Mouse (Mus musculus): ENCODE measurements around the gene Cfap46. TPM values are rescaled to one million over a fixed set of nuclear protein-coding genes. Genes with fewer than 3 reads are reported as not detected.

The Cfap46 gene
- polyA plus RNA-seq, 1 experiment from 2014 or later, result 0.26 TPM

DNA sequence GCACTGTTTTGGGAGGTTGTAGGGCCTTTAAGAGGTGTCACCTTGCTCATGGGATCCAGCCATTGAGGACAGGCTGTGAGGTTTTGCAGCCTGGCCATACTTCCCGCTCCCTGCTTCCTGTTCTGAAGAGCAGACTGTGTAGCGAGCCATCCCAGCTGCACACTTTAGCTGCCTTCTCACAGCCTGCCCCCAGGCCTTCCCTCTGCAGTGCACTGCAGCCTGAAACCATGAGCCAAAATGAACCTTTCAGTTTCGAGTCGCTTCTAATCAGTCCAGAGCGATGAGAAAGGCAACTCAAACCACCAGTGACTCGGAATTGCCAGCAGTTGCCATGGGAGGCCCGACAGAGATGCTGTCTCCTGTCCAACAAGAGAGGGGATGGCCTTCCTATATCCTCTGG is 33.9 kb downstream of the Cfap46 start:
- Histone ChIP-seq H3K4me3 (no peak overlapping the region), H3K27ac (no peak overlapping the region), H3K4me1 (no peaks in the 10 kb centered on the region), H3K36me3 (no peaks in the 10 kb centered on the region), H3K4me2 (replicated peaks) (no peak overlapping the region), H3K9me3 (no peaks in the 10 kb centered on the region), H3K9ac (no peak overlapping the region), H3K27me3 (no peaks in the 10 kb centered on the region)
- 62% methylated on average over 7 of the region's 7 CpGs for WGBS
- ATAC-seq (ENCODE audit: insufficient number of reproducible peaks, insufficient read depth, low FRiP score, low TSS enrichment), result no peak

GRCm38 (mm10) chr7:139648107-139648824 is 35.4 kb downstream of the Cfap46 start:
- no peak for ATAC-seq (ENCODE audit: insufficient number of reproducible peaks, insufficient read depth, low FRiP score, low TSS enrichment)
- no peaks in the 10 kb centered on the region for H3K4me1 ChIP-seq
- no peak overlapping the region for H3K9ac ChIP-seq

GRCm38 (mm10) chr7:139633393-139633792 is 50.2 kb downstream of the Cfap46 start:
- H3K4me1 ChIP-seq, result no peaks in the 10 kb centered on the region
- H3K4me2 ChIP-seq (replicated peaks), result no peak overlapping the region
- no peak overlapping the region for H3K9ac ChIP-seq
- no peak overlapping the region for H3K4me3 ChIP-seq
- no peaks in the 10 kb centered on the region for H3K9me3 ChIP-seq
- peaks cover 9% of the 10 kb centered on the region for H3K27me3 ChIP-seq
- no peak overlapping the region for H3K27ac ChIP-seq
- WGBS, result 89% methylated on average over 2 of the region's 2 CpGs
- ATAC-seq (ENCODE audit: insufficient number of reproducible peaks, insufficient read depth, low FRiP score, low TSS enrichment), result no peak
- H3K36me3 ChIP-seq, result no peaks in the 10 kb centered on the region

More at GRCm38 (mm10) chr7:139648107-139648824, 35.4 kb downstream of the Cfap46 start:
- Histone ChIP-seq H3K27me3 (no peaks in the 10 kb centered on the region), H3K27ac (no peak overlapping the region), H3K9me3 (no peaks in the 10 kb centered on the region), H3K4me2 (replicated peaks) (no peak overlapping the region), H3K36me3 (no peaks in the 10 kb centered on the region), H3K4me3 (no peak overlapping the region)
- WGBS, result 39% methylated on average over 10 of the region's 10 CpGs

DNA sequence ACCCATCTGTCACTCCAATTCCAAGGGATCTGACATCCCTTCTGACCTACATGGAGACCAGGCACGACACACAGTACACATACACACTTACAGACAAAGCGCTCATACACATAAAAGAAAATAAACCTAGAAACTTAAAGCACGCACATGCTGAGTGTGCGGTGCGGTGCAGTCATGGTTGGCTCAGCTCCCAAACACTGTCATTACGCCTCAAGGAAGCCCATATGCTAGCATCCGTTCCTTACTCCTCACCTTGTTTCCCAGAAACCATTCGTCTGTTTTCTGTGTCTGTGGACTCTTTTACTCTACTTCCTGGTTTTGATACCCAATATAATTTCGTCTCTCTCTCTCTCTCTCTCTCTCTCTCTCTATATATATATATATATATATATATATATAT is 58.5 kb downstream of the Cfap46 start:
- no peaks in the 10 kb centered on the region for H3K27me3 ChIP-seq
- H3K4me1 ChIP-seq, result no peaks in the 10 kb centered on the region
- no peak overlapping the region for H3K4me3 ChIP-seq
- H3K36me3 ChIP-seq, result no peaks in the 10 kb centered on the region
- H3K9me3 ChIP-seq, result no peaks in the 10 kb centered on the region
- no peak overlapping the region for H3K27ac ChIP-seq
- H3K4me2 ChIP-seq (replicated peaks), result no peak overlapping the region
- no peak for ATAC-seq (ENCODE audit: insufficient number of reproducible peaks, insufficient read depth, low FRiP score, low TSS enrichment)
- WGBS, result 86% methylated on average over 9 of the region's 9 CpGs
- no peak overlapping the region for H3K9ac ChIP-seq

GRCm38 (mm10) chr7:139622568-139622967 is 61.0 kb downstream of the Cfap46 start:
- no peak overlapping the region for H3K27ac ChIP-seq
- H3K4me3 ChIP-seq, result no peak overlapping the region
- H3K9me3 ChIP-seq, result no peaks in the 10 kb centered on the region
- no peak overlapping the region for H3K9ac ChIP-seq
- H3K4me1 ChIP-seq, result no peaks in the 10 kb centered on the region
- H3K27me3 ChIP-seq, result no peaks in the 10 kb centered on the region
- no peak overlapping the region for H3K4me2 ChIP-seq (replicated peaks)
- ATAC-seq (ENCODE audit: insufficient number of reproducible peaks, insufficient read depth, low FRiP score, low TSS enrichment), result no peak
- 85% methylated on average over 13 of the region's 13 CpGs for WGBS
- no peaks in the 10 kb centered on the region for H3K36me3 ChIP-seq

DNA sequence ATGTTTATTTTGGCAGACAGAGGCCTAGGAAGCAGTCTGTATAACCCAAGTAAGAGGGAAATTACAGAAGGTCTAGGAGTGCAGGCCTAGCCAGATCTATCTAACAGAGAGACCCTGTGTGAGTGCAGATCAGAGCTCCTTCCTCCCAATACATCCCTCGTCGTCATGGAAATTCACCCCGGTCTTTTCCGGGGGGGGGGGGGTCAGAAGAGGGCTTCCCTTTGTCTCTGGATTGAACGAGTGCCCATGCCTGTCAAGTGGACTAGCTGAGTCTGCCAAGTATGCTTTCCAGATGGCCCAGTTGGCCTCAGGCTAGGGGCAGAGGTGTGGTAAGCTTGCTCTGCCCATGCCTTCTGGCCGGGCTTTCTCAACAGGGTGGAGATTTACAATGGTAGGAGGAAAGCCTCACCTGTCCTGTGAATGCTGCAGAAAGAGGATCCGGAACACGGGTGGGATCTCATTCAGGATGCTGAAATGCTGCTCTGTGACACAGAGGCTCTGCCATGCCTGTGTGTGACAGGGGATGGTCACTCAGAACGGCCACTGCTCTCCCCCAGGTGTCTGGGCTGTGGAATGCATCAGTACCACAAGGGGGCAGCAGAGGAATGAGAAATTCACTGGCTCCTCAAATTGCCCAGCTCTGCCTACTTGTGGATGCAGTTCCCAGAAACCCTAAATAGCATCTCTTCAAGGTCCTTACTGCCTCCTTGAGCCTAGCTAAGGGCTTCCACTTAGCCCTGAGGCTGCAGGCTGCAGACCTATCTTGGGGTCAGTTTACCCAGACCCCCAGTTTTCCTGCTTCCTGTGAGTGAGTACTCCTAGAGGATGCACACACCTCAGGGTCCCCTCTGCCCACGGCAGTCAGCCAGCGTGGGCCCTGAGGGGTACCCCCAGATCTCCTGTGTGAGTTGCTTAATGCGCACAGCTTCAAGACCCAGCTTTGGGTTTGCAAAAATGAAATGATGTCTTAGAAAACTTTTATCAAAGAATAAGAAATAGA is 67.5 kb downstream of the Cfap46 start:
- H3K27me3 ChIP-seq, result no peaks in the 10 kb centered on the region
- H3K27ac ChIP-seq, result no peak overlapping the region
- ATAC-seq (ENCODE audit: insufficient number of reproducible peaks, insufficient read depth, low FRiP score, low TSS enrichment), result no peak
- no peak overlapping the region for H3K9ac ChIP-seq
- H3K36me3 ChIP-seq, result no peaks in the 10 kb centered on the region
- no peak overlapping the region for H3K4me2 ChIP-seq (replicated peaks)
- no peaks in the 10 kb centered on the region for H3K9me3 ChIP-seq
- no peaks in the 10 kb centered on the region for H3K4me1 ChIP-seq
- H3K4me3 ChIP-seq, result no peak overlapping the region
- WGBS, result 47% methylated on average over 12 of the region's 12 CpGs

DNA sequence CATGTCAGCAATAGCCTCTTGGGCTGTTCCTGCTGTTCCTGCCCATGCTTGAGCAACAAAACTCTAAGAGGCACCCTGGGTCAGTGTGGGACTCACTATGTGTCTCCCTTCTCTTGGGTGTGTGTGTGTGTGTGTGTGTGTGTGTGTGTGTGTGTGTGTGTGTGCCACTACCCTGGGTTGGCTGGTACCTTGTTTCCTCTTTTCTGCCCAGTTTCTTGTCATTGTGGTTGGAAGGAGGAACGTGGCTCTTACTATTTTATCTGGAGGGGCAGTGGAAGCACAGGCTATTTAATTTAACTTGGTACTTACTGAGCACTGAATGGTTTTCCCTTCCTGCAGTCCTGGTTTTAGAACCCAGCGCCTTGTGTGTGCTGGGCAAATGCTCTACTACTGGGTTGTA is 73.3 kb downstream of the Cfap46 start:
- H3K4me2 ChIP-seq (replicated peaks), result no peak overlapping the region
- H3K36me3 ChIP-seq, result no peaks in the 10 kb centered on the region
- 81% methylated on average over 2 of the region's 2 CpGs for WGBS
- ATAC-seq (ENCODE audit: insufficient number of reproducible peaks, insufficient read depth, low FRiP score, low TSS enrichment), result no peak
- no peak overlapping the region for H3K9ac ChIP-seq
- H3K27me3 ChIP-seq, result no peaks in the 10 kb centered on the region
- H3K27ac ChIP-seq, result no peak overlapping the region
- H3K4me3 ChIP-seq, result no peak overlapping the region
- H3K4me1 ChIP-seq, result no peaks in the 10 kb centered on the region
- no peaks in the 10 kb centered on the region for H3K9me3 ChIP-seq

- WGBS, result 59% methylated on average over 6 of the region's 6 CpGs
- no peak overlapping the region for H3K9ac ChIP-seq
- no peaks in the 10 kb centered on the region for H3K36me3 ChIP-seq
- no peak overlapping the region for H3K27ac ChIP-seq
- no peaks in the 10 kb centered on the region for H3K9me3 ChIP-seq
- H3K4me1 ChIP-seq, result no peaks in the 10 kb centered on the region
- H3K27me3 ChIP-seq, result no peaks in the 10 kb centered on the region
- no peak for ATAC-seq (ENCODE audit: insufficient number of reproducible peaks, insufficient read depth, low FRiP score, low TSS enrichment)
- no peak overlapping the region for H3K4me2 ChIP-seq (replicated peaks)
- H3K4me3 ChIP-seq, result no peak overlapping the region
These were observed 87.8 kb downstream of the Cfap46 start for GRCm38 (mm10) chr7:139595862-139596261.

- Histone ChIP-seq H3K4me2 (replicated peaks) (no peak overlapping the region), H3K9me3 (no peaks in the 10 kb centered on the region), H3K4me3 (no peak overlapping the region), H3K27me3 (no peaks in the 10 kb centered on the region), H3K36me3 (no peaks in the 10 kb centered on the region), H3K27ac (no peak overlapping the region), H3K4me1 (no peaks in the 10 kb centered on the region), H3K9ac (no peak overlapping the region)
- ATAC-seq (ENCODE audit: insufficient number of reproducible peaks, insufficient read depth, low FRiP score, low TSS enrichment), result no peak
- WGBS, result 63% methylated on average over 6 of the region's 6 CpGs
These were observed 88.3 kb downstream of the Cfap46 start for GRCm38 (mm10) chr7:139595311-139595710.

DNA sequence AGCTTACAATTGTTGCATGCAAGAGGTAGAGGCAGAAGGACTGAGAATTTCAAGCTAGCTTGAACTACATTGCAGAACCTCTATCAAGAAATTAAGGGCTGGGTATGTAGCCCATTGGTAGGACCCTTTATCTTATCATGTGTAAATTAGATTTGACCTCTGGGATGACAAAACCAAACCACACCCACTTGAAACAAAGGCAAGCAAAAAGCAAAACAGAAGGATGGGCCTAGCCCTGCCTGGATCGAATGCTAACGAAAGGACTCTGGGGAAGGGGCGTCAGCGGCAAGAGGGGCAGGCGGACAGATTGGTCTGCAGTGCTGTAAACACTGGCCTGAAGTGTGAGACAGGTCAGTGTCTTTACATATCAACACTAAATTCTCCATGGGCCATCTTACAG is 92.3 kb downstream of the Cfap46 start:
- no peaks in the 10 kb centered on the region for H3K4me1 ChIP-seq
- H3K36me3 ChIP-seq, result no peaks in the 10 kb centered on the region
- no peak overlapping the region for H3K9ac ChIP-seq
- H3K9me3 ChIP-seq, result no peaks in the 10 kb centered on the region
- H3K4me2 ChIP-seq (replicated peaks), result no peak overlapping the region
- H3K27me3 ChIP-seq, result peaks cover 38% of the 10 kb centered on the region
- WGBS, result 90% methylated on average over 5 of the region's 5 CpGs
- H3K27ac ChIP-seq, result no peak overlapping the region
- H3K4me3 ChIP-seq, result no peak overlapping the region
- ATAC-seq (ENCODE audit: insufficient number of reproducible peaks, insufficient read depth, low FRiP score, low TSS enrichment), result no peak

- no peak overlapping the region for H3K4me2 ChIP-seq (replicated peaks)
- 31% methylated on average over 3 of the region's 3 CpGs for WGBS
- ATAC-seq (ENCODE audit: insufficient number of reproducible peaks, insufficient read depth, low FRiP score, low TSS enrichment), result peak; percentile 63; the same call in 1 of the 2 replicates
- no peak overlapping the region for H3K4me3 ChIP-seq
- no peaks in the 10 kb centered on the region for H3K9me3 ChIP-seq
- H3K27me3 ChIP-seq, result peaks cover 48% of the 10 kb centered on the region
- H3K27ac ChIP-seq, result no peak overlapping the region
- no peaks in the 10 kb centered on the region for H3K36me3 ChIP-seq
- H3K4me1 ChIP-seq, result no peaks in the 10 kb centered on the region
- no peak overlapping the region for H3K9ac ChIP-seq
These were observed 93.3 kb downstream of the Cfap46 start for GRCm38 (mm10) chr7:139590302-139590701.

DNA sequence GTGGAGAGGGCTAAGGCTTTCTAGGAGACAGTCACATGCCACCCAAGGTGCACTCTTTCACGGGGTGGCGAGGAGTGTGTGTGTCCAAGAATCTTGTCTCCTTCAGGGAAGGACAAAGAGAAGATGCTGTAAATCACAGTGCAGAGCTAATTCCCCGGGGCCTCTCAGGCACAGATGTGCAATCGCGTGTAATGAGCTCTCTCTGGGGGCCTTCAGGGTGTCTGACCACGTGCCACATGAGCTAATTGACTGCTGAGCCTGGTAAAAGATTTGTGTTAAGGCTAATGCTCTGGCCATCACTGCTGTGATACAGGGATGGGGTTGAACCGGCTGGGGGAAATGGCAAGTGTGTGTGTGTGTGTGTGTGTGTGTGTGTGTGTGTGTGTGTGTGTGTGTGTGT is 95.7 kb downstream of the Cfap46 start:
- Histone ChIP-seq H3K9me3 (no peaks in the 10 kb centered on the region), H3K4me3 (no peak overlapping the region), H3K27ac (no peak overlapping the region), H3K9ac (no peak overlapping the region), H3K36me3 (no peaks in the 10 kb centered on the region), H3K4me2 (replicated peaks) (no peak overlapping the region), H3K27me3 (peaks cover 72% of the 10 kb centered on the region), H3K4me1 (peaks cover 10% of the 10 kb centered on the region; the same call in 1 of the 2 replicates)
- no peak for ATAC-seq (ENCODE audit: insufficient number of reproducible peaks, insufficient read depth, low FRiP score, low TSS enrichment)
- WGBS, result 42% methylated on average over 7 of the region's 7 CpGs

Data from embryonic facial prominence, embryonic 12.5 days (tissue).